Mouse (Mus musculus): ENCODE measurements around the gene Utp4.
"Not testable (repeated sequence)": the region's sequence is repeated elsewhere in the genome, so short reads cannot be mapped to it uniquely, and the experiment has no call there.

The Utp4 gene

DNA sequence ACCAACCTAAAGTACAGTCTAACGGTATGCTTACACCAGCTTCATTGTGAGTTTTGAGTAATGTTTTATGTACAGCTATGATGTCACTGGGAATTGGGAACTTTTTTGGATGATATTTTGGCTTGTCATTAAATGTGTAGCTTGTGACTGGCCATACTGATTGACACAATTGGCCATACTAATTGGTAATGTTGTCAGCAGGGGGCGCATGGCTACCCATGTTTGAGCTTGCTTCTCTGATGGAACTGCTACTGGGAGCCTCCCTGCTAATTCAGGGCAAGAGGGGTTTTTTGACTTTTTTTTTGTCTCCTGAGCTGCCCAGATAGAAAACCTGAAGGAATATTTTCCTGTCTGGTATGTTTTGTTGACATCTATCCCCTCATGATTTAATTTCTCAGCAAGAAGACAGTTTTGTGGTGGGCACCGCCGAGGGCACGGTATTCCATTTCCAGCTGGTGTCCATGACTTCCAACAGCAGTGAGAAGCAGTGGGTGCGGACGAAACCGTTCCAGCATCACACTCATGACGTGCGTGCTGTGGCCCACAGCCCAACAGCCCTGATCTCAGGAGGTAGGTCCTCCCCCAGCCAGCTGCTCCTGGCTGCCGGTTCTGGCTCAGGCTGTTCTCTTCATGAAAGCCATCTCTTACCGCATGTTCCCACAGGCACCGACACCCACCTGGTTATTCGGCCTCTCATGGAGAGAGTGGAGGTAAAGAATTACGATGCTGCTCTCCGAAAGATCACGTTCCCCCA is 12.5 kb downstream of the Utp4 start:
- DNase-seq, result no peak

DNA sequence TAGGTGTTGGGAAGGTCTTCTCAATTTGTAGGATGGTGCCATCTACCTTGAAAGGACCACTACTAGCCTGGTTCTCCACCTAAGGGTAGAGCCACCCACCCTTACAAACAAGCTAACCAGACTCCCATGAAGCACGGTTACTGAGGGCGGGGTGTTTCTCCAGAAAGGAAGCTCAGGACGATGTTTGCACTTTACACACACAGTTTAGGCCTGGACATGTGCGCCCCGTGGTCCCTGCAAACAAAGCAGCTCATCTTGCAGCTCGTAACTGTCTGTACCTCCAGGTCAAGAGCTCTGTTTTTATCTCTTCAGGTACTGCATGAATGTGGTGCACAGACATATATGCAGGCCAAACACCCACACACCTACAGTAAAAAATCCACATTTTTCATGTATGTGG is 13.2 kb downstream of the Utp4 start:
- DNase-seq, result no peak

DNA sequence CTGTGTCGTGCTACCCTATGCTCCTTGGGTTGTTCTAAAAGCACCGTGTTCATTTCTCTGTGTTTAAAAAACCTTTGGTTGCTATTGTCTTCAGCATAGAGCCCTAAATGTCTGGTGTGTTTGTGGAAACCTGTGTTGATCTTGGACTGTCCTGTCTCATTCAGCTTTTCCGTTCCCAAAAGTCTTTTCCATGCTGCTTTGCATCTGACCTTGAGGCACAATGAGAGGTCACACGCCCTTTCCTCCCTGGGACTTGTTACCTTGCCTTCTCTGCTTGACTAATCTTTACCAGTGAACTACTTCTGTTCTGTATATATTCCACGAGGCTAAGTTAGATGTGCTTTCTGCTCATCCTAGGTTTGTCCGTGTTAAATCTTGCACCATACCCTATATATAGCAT is 14.0 kb downstream of the Utp4 start:
- no peak for DNase-seq

DNA sequence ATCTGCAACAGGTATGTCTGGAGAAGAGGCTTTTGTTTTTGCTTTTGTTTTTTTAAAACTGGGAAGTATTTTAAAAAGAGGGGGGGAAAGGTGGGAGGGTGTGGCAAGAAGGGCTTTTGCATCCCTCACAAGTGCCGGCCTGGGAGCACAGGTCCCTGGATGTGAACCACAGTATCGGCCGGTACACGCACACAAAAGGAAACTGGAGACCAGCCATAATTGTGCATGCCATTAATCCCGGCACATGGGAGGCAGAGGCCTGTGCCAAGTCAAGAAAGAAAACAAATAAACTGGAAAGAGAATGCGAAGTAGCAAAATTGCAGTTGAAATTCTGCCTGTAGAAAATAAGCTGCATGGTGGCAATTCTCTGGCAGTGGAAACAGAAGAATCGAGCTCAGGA is 14.9 kb downstream of the Utp4 start:
- DNase-seq, result no peak

DNA sequence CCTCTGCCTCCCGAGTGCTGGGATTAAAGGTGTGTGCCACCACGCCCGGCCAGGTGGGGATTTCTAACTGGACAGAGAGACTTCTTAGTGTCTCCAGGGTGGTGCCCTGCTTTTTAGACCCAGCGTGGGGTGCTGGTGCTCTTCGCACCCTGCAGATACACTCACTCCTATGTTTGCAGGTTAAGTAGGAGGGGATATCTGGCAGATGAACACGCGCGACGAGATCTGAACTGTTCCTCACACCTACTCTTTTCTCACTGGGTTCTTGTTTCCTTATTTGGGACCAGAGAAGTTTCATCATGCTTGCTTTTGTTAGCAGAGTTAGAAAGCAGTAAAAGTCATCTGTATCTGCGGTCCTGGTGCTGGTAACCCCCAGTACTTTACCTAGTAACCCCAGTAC is 20.2 kb downstream of the Utp4 start:
- no peak for DNase-seq

DNA sequence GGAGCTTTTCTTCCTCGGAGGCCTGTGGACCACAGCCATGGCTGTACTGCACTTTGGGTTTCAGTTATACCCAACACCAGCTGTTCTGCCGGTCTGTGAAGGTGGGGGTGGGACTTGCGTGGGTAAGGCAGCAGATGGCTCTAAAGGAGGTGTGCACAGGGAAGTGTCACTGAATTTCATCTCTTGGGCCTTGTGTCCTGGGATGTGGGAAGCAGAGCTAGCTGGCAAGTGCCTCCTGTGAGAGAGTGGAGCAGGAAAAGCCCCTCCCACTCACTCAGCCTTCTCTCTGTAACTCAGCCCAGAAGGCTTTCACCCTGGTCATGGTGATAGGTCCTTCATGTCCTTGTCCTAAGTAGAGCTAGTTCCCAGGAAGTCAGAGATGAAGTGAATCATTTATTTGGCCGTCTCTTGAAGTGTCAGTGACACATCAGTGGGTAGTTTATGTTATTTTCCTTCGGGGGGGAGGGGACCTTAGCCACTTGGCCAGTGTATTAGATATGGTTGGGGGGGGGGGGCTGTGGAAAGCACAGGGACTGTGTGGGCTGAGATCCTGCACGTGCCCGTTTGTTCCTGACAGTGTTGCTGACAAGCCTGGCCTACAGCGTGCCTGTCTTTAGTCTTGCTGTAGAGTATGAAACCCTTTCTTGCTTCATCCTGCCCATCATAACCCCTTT is 26.4 kb downstream of the Utp4 start:
- no peak for DNase-seq

DNA sequence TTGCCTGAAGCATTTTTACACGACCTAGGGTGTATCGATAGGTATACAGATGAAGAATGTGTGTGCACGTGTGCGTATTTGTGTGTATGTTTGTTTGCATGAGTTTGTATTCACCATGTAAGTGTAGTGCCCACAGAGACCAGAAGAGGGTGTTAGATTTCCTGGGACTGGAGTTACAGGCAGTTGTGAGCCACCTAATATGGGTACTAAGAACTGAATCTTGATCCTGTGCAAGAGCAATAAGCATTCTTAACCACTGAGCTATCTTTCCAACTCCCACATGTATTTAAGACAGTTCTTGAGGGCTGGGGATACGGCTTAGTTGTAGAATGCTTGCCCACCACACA is 26.9 kb downstream of the Utp4 start:
- DNase-seq, result no peak

DNA sequence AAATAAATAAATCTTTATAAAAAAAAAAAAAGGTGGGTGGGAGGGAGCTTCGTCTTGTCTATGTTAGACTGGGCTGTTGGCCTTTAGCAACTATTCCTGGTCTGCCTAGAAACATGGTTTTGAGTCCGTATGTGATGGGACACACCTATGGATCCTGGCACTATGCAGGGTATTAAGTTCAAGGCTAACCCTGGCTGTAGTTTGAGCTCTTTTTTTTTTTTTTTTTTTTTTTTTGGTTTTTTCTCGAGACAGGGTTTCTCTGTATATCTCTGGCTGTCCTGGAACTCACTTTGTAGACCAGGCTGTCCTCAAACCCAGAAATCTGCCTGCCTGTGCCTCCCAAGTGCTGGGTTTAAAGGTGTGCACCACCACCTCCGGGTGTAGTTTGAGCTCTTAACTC is 30.6 kb downstream of the Utp4 start:
- DNase-seq, result no peak

DNA sequence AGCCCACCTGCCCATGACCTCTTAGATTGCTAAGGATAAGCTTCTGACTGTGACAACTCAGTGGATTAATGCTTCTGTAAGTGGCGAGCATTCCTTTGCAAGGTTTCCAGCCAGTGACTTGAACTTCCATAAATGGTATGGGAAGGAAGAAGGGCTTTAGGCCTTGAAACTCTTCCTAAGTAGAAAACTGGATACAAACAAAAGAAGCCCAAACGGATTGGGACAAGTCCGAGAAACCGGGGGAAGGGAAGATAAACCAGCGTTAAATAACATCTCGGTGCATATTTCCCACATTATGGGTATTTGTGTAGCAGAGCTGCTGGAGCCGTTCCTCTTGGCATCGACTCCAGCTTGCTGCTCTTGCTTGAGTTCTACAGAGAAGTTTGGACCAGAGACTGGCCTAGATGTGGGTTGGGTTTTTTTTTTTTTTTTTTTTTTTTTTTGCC is 31.5 kb downstream of the Utp4 start:
- DNase-seq, result no peak

DNA sequence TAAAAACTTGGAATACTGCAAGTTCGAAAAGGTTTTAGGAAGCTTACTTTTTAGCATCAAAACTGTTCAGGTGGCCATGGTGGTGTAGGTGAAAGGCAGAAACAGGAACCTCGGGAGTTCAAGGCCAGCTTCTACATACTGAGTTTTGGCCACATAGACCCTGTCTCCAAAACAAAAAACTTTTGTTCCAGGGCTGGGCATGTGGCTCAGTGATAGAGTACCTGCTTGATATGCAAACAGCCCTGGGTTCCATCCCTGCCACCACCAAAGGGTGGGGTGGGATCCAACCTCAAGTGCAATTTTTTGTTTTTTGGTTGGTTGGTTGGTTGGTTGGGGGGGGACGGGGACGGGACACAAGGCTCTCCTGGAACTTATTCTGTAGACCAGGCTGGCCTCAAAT is 32.0 kb downstream of the Utp4 start:
- DNase-seq, result no peak

DNA sequence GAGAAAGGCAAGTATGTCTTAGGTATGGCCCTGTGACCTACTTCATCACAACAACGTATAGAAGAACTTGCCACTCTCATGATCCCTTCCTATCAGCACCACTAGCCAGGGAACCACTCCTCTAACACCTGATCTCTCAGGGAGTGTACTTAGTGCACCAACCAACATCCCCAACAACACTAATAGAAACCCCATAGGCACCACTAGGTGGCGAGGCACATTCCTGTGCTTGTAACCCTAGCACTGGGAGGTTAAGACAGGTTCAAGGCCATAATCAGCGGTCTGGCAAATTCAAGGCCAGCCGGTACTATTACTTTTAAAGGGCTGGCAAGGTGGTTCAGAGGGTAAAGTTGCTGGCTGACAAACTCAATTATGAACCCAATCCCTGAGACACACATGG is 33.8 kb downstream of the Utp4 start:
- DNase-seq, result no peak

DNA sequence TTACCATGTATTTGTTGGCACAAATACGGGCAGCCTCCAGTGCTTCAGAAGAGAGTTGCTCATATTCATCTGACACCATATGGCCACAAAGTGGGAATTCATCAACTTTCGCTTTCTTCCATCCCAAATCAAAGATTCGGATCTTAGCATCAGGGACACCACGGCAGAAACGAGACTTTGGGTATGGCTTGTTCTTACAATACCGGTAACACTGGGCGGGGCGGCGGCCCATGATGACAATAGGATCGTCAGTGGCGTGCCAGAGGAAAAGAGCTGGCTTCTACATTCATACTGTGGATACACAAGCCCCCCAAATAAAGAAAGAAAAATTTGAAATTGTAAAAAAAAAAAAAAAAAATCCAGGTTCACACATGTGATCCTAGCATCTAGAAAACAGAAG is 34.7 kb downstream of the Utp4 start:
- DNase-seq, result not testable (repeated sequence)

DNA sequence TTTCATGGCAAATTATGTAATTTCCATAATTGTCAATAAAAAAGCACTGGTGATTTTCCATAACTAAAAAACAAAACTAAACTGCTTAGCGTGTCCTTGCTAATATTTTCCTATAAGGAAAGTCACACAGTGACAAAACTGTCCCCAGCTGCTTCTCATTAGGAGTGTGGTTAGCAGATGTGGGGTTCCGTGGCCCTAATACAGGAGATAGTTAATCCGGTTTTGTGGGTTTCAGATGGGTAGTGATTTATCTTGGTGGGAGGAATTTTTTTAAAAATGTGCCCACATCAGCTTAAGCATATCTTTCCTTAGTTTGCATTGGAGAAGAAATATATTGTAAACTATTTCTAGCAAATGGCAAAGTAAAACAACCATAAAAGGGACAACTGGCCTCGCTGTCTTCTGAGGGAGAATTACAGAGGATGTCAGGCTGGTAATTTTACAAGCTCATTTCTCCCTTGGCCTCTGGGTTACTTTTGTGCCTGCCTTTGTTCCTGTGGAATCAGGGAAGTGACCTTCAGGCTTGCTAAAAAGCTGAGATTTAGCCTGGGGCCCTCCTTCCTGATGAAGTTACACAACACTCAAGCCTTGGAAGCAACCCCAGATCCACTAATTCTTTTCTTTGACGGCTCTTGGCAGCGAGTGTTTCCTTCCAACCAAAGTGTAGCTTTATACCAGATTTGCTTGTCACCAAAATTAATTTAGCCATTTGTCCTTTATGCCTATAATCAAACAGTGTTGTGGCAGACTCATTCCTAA is 35.9 kb downstream of the Utp4 start:
- no peak for DNase-seq

DNA sequence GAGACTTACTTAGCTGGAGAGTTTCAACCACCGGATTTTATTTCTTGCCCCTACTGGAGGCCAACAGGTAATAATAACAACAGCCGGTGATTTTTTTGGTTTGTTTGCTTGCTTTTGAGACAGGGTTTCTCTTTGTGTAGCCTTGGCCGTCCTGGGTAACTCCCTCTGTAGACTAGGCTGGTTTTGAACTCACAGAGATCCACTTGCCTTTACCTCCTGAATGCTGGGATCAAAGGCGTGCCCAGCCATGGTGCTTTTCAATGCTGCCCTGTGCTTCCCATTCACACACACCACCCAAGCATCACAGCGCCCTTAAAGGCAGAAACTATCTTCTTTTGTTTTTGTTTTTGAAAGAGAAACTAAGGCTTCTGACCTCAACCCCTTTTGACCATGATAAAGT is 36.5 kb downstream of the Utp4 start:
- DNase-seq, result no peak

DNA sequence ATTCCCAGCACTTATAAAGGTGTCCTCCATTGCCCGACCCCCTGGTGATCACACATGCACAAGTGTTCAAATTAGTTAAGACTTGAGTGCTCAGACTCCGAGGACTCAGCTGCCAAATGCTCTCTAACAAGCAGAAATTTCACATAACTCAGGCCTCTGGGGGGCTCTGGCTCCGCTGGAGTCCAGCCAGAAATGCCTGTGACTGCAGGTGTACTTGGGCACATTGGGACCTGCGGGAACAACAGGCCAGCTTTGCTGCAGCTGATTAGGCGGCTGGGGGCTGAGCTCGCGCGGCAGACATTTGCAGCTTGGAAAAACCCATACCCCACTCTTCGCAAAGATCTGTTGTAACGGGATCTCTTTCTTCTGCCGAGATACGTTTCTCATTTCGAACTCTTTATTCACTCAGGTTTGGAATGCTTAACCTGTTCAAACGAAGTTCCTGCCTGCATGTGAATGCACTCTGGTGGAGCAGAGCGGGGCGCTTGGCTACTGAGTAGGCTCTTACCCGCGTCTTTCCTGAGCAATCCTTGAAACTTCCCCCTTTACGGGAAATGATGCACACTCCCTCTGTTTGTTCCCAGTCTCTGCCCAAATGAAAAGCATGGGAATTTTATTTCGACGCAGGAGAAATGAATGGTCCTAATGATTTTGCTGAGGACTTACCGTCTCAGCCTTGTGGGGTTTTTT is 39.1 kb downstream of the Utp4 start:
- peak; percentile 20 for DNase-seq

DNA sequence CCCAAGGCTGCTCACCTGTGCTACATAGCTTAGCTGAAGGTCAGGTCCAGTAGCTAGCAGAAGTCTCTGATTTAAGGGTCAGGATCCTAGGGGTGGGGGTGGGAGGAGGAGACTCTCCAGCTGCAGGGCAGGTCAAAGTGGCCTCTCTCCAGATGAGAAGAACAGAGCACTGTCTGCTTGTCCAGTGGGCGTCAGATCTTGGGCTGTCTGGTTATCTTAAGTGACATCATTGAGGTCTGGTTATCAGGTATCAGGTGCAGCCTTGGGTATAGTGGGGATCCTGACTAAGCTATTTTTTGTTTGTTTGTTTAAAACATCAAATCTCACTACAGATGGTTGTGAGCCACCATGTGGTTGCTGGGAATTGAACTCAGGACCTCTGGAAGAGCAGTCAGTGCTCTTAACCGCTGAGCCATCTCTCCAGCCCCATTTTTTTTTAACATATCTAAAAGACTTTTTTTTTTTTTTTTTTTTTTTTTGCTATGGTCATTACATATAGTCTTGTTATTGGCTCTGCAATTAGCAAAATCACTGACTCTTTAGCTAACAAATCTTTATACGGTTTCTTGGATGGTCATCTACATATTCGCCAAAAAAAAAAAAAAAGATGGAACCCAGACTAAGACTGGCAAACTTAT is 40.2 kb downstream of the Utp4 start:
- no peak for DNase-seq

DNA sequence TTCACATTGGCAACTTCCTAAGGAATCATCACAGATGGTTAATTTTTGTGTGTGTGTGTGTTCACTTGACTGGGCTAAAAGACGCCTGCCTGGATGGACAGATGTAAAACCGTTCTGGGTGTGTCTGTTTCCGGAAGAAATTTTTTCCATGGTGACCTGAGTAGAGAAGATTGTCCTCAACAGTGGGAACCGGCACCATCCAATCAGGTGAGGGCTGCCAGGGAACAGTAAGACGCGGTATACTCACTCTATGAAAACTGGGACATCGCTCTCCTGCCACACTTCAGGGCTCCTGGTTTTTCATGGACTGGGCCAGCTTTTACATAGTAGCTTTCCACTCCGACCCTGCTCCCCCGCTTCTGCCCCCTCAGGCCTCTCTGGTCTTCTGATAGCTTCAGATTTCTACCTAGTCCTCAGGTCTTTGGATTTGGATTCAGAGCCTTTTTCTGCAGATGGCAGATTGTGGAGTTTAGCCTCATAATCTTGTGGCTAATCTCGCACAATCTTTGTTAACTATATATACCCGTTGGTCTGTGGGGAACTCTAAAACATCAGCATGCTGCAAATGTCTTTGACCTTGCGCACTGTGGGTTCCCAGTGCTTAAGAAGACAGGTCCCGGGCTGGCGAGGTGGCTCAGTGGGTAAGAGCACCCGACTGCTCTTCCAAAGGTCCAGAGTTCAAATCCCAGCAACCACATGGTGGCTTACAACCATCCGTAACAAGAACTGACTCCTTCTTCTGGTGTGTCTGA is 41.0 kb downstream of the Utp4 start:
- DNase-seq, result peak; percentile 32

DNA sequence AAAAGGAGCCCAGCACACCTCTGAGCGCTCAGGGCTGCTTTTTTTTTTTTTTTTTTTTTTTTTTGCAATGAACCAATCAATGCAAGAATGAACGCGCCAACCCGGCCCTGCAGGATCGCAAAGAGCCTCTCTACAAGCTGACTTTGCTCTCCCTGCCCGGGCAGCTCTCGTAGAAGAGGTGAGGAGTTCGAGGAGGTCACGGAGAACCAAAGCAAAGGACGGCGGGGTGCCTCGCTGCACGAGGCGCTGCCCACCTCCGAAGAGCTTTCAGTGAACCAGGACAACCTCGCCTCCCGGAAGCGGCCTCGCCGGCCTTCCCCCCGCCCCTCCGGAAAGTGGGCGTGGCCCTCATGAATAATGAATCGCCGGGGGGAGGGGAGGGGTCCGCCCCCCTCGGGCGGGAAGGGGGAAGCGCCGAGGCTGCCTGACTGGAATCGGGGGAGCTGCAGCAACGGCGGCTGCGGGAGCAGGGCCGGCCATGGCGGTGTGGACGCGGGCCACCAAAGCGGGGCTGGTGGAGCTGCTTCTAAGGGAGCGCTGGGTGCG is 42.0 kb downstream of the Utp4 start, which contains the start of gene Sntb2:
Sntb2 (plus strand) TSS at position 427 of the 546 bp plus-strand sequence.
- DNase-seq, result peak; percentile 91

DNA sequence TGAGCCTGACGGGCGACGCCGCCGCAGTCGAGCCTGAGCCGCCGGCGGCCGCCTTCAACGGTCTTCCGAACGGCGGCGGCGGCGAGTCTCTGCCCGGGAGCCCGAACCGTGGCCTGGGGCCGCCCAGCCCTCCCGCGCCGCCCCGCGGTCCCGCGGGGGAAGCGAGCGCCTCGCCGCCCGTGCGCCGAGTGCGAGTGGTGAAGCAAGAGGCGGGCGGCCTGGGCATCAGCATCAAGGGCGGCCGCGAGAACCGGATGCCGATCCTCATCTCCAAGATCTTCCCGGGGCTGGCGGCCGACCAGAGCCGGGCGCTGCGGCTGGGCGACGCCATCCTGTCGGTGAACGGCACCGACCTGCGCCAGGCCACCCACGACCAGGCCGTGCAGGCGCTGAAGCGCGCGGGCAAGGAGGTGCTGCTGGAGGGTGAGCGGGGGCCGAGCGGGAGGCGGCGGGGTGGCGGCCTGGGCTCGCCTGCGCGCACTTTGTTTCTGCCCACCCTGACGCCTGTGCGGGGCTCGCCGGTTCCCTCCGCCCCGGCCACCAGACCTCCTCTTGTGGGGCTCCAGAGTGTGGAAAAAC is 42.6 kb downstream of the Utp4 start:
- DNase-seq, result peak; percentile 66

DNA sequence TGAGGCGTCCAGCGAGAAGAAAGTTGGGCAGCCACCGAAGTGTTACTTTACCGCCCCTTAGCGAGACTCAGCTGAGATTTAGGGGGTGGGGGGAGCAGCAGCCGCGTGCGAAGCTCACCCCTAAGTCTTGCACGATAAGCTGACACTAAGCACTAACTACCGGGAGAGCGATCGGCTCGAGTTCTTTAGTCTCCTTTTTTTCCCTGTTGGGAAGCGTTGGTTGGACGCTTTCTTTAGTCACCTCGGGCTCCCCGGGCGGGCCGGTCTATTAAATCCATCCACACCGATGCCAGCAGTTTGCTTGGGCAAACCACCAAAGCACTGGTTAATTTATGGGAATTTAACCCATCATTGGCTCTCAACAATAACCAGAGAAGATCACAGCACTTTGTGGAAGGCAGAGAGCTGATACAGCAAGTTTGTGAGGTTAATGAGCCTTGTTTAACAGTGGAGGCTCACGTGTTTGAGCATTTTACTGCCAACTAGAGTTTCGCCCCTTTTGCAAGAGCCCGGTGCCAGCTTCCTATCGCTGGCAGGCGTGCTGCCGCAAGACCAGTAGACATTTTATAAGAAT is 43.1 kb downstream of the Utp4 start:
- peak; percentile 44 for DNase-seq

Measured in cerebellum, adult 11-12 months (tissue).